Mouse (Mus musculus) liver, embryonic 14.5 days (tissue): Measurements from ENCODE around the gene Lsm7. TPM values are rescaled to one million over a fixed set of nuclear protein-coding genes. Genes with fewer than 3 reads are reported as not detected.

Source experiments
- ATAC-seq: fragments of 200-750 bp; cut with Nextera tagmentation; 2 replicates; pipeline ENCODE4 v1.8.0; 2017; ENCODE audit warnings: moderate number of reproducible peaks, mild to moderate bottlenecking, moderate library complexity; ENCODE audit not compliant: insufficient read depth
- DNase-seq, 3 experiments: peaks; one replicate each; pipeline ENCODE4 v3.0.0-alpha.2; 2012 to 2013; ENCODE audit warnings: low read depth in 3 of 3, low spot score in 3 of 3
- H3K27ac ChIP-seq: fragments of 300-500 bp; sonication (generic); 2 replicates; pipeline ENCODE4 v1.5.1; 2014; ENCODE audit warnings: moderate library complexity, mild to moderate bottlenecking, control low read depth, inconsistent platforms
- H3K27me3 ChIP-seq: fragments of 300-500 bp; sonication (generic); 2 replicates; pipeline ENCODE4 v1.6.1; 2014; ENCODE audit warnings: mild to moderate bottlenecking, low read length, moderate library complexity; ENCODE audit not compliant: control insufficient read depth, insufficient read depth
- H3K36me3 ChIP-seq: fragments of 300-500 bp; sonication (generic); replicated peaks from 2 replicates; pipeline ENCODE4 v1.6.1; 2014; ENCODE audit warnings: low read depth; ENCODE audit not compliant: control insufficient read depth, insufficient read depth
- H3K4me1 ChIP-seq, 2 experiments: fragments of 200-500 bp in 1 of 2; fragments of 300-500 bp in 1 of 2; sonication (generic) in 1 of 2; replicated peaks; 2 replicates each; pipeline ENCODE4 v1.6.1; 2012 to 2014; ENCODE audit warnings: antibody characterized with exemption in 1 of 2, inconsistent platforms in 1 of 2, low read length in 1 of 2; ENCODE audit not compliant: control insufficient read depth in 2 of 2, insufficient read depth in 2 of 2
- H3K4me2 ChIP-seq: fragments of 300-500 bp; sonication (generic); 2 replicates; pipeline ENCODE4 v1.6.1; 2014; ENCODE audit warnings: low read depth, mild to moderate bottlenecking, control low read depth, moderate library complexity
- H3K4me3 ChIP-seq, 2 experiments: fragments of 200-500 bp in 1 of 2; fragments of 300-500 bp in 1 of 2; sonication (generic) in 1 of 2; 2 replicates each; pipeline ENCODE4 v1.5.1; 2012 to 2014; ENCODE audit warnings: low read depth in 2 of 2, low read length in 2 of 2, mild to moderate bottlenecking in 2 of 2, control low read depth in 1 of 2, inconsistent platforms in 1 of 2, moderate library complexity in 1 of 2; ENCODE audit not compliant: insufficient read depth in 1 of 2
- H3K9ac ChIP-seq: fragments of 300-500 bp; sonication (generic); replicated peaks from 2 replicates; pipeline ENCODE4 v1.6.1; 2014; ENCODE audit warnings: mild to moderate bottlenecking, control low read depth, moderate library complexity
- H3K9me3 ChIP-seq: fragments of 300-500 bp; sonication (generic); 2 replicates; pipeline ENCODE4 v1.6.1; 2016; ENCODE audit warnings: low read length, mixed read lengths; ENCODE audit not compliant: control insufficient read depth
- CTCF ChIP-seq: IDR thresholded peaks from 2 replicates; pipeline ENCODE4 v1.5.1; 2016; ENCODE audit warnings: antibody characterized with exemption, low read depth, control low read depth
- EP300 ChIP-seq: IDR thresholded peaks from 2 replicates; pipeline ENCODE4 v1.6.1; 2016; ENCODE audit warnings: antibody characterized with exemption, low read depth
- WGBS: fragments of 180-500 bp; shearing (Covaris S2); extraction: QIAGEN DNeasy Blood & Tissue Kit; methylation state at CpG from one replicate; pipeline ENCODE4 v1.1.7; 2014; ENCODE audit not compliant: insufficient replicate concordance; 5-methylcytosine and 5-hydroxymethylcytosine counted together
- polyA plus RNA-seq, 2 experiments: library from polyadenylated mRNA; depleted of rRNA in 1 of 2; stranded (reverse) in 1 of 2; unstranded in 1 of 2; fragments of >200 nt; fragmentation: Nextera tagmentation in 1 of 2; extraction: Ambion mirVana in 1 of 2; gene quantifications; 2 replicates each; pipeline versions ENCODE4 v1.2.1 to v1.2.3; 2012 to 2014

Lsm7 gene
- polyA plus RNA-seq, 2 experiments, result 178 to 215 TPM

GRCm38 (mm10) chr10:80899074-80899473, 44.1 kb upstream of the Lsm7 start:
- 80% methylated on average over 8 of the region's 8 CpGs for WGBS
- H3K4me1 ChIP-seq, result peaks cover 6% of the 10 kb centered on the region in 2 experiments; a peak in 2 of 4 replicates
- H3K9me3 ChIP-seq, result no peaks in the 10 kb centered on the region
- DNase-seq, result no peak
- H3K27ac ChIP-seq, result no peak overlapping the region
- no peak for ATAC-seq
- H3K27me3 ChIP-seq, result no peaks in the 10 kb centered on the region
- H3K4me3 ChIP-seq, result peak overlapping the region in 1 of 2 experiments; percentile 78; a peak in 2 of 4 replicates
- peak overlapping the region; percentile 99 for H3K4me2 ChIP-seq
- peaks cover 4% of the 10 kb centered on the region for H3K36me3 ChIP-seq
- no peak overlapping the region for H3K9ac ChIP-seq
- TF ChIP-seq EP300 (no peak), CTCF (no peak)

- ATAC-seq (no peak), DNase-seq (no peak)
- Histone ChIP-seq H3K4me2 (no peak overlapping the region), H3K27ac (no peak overlapping the region), H3K4me3 (no peak overlapping the region), H3K27me3 (no peaks in the 10 kb centered on the region), H3K9me3 (no peaks in the 10 kb centered on the region), H3K9ac (no peak overlapping the region), H3K4me1 (peaks cover 6% of the 10 kb centered on the region in 2 experiments; a peak in 2 of 4 replicates), H3K36me3 (peaks cover 4% of the 10 kb centered on the region)
- TF ChIP-seq EP300 (no peak), CTCF (no peak)
- WGBS, result 51% methylated on average over 41 of the region's 41 CpGs
Observed at GRCm38 (mm10) chr10:80897861-80898510, 43.0 kb upstream of the Lsm7 start.

- no peak overlapping the region for H3K4me3 ChIP-seq
- DNase-seq (no peak), ATAC-seq (no peak)
- H3K27ac ChIP-seq, result no peak overlapping the region
- TF ChIP-seq CTCF (no peak), EP300 (no peak)
- H3K36me3 ChIP-seq, result peaks cover 4% of the 10 kb centered on the region
- H3K27me3 ChIP-seq, result no peaks in the 10 kb centered on the region
- H3K4me1 ChIP-seq, result peaks cover 6% of the 10 kb centered on the region in 2 experiments; a peak in 2 of 4 replicates
- no peak overlapping the region for H3K9ac ChIP-seq
- 70% methylated on average over 24 of the region's 24 CpGs for WGBS
- no peaks in the 10 kb centered on the region for H3K9me3 ChIP-seq
- no peak overlapping the region for H3K4me2 ChIP-seq
Observed at GRCm38 (mm10) chr10:80896581-80897485, 41.8 kb upstream of the Lsm7 start.

- H3K9me3 ChIP-seq, result no peaks in the 10 kb centered on the region
- TF ChIP-seq CTCF (no peak), EP300 (no peak)
- DNase-seq (no peak), ATAC-seq (no peak)
- no peaks in the 10 kb centered on the region for H3K27me3 ChIP-seq
- H3K4me3 ChIP-seq, result no peak overlapping the region
- peaks cover 4% of the 10 kb centered on the region for H3K36me3 ChIP-seq
- H3K27ac ChIP-seq, result no peak overlapping the region
- no peak overlapping the region for H3K9ac ChIP-seq
- H3K4me1 ChIP-seq, result peaks cover 2 to 6% of the 10 kb centered on the region in 2 experiments; a peak in 2 of 4 replicates
- WGBS, result 69% methylated on average over 6 of the region's 6 CpGs
- H3K4me2 ChIP-seq, result no peak overlapping the region
Observed at GRCm38 (mm10) chr10:80895697-80896096, 40.7 kb upstream of the Lsm7 start.

GRCm38 (mm10) chr10:80895100-80895499, 40.1 kb upstream of the Lsm7 start:
- Histone ChIP-seq H3K4me3 (no peak overlapping the region), H3K9ac (no peak overlapping the region), H3K36me3 (peaks cover 4% of the 10 kb centered on the region), H3K4me1 (peaks cover 2 to 6% of the 10 kb centered on the region in 2 experiments; a peak in 2 of 4 replicates), H3K27ac (no peak overlapping the region), H3K27me3 (peaks cover under 1% of the 10 kb centered on the region; the same call in 1 of the 2 replicates), H3K9me3 (no peaks in the 10 kb centered on the region), H3K4me2 (no peak overlapping the region)
- DNase-seq (no peak), ATAC-seq (no peak)
- TF ChIP-seq CTCF (no peak), EP300 (no peak)
- 70% methylated on average over 7 of the region's 7 CpGs for WGBS
